Mouse (Mus musculus): ENCODE measurements around the gene Gpc3. TPM values are rescaled to one million over a fixed set of nuclear protein-coding genes. Genes with fewer than 3 reads are reported as not detected.
"Not testable (repeated sequence)": the region's sequence is repeated elsewhere in the genome, so short reads cannot be mapped to it uniquely, and the experiment has no call there.

The Gpc3 gene
- total RNA-seq, 2 experiments from 2014 or later: 7.1 to 9.3 TPM

GRCm38 (mm10) chrX:52287944-52288343 lies 325.8 kb downstream of the Gpc3 start:
- no peak for DNase-seq (ENCODE audit: low spot score in 2 of 2)

DNA sequence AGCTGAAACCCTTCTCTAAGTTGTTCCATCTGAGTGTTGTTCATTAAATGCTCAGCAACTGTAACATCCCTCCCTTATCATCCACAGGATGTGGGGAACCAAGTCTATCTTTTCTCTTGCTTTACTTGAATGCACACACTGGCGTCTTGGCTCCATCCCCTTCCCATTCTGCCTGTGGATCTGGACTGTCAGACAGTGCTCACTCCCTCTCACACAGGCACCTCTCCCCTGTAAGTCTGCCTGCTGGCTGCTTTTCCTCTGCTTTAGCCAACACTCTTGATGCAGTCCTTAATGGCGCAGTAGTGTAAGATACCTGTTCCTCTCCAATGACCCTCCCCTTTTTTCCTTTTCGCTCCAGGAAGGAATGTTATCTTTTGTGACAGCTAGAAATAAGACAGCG lies 331.7 kb downstream of the Gpc3 start:
- no peak for DNase-seq (ENCODE audit: low spot score in 2 of 2)

- DNase-seq (ENCODE audit: low spot score in 2 of 2): no peak
Measured at GRCm38 (mm10) chrX:52281103-52281900, 332.4 kb downstream of the Gpc3 start.

GRCm38 (mm10) chrX:52278687-52279359 lies 334.9 kb downstream of the Gpc3 start:
- DNase-seq (ENCODE audit: low spot score in 2 of 2): peak in 1 of 2 experiments; percentile 38

DNA sequence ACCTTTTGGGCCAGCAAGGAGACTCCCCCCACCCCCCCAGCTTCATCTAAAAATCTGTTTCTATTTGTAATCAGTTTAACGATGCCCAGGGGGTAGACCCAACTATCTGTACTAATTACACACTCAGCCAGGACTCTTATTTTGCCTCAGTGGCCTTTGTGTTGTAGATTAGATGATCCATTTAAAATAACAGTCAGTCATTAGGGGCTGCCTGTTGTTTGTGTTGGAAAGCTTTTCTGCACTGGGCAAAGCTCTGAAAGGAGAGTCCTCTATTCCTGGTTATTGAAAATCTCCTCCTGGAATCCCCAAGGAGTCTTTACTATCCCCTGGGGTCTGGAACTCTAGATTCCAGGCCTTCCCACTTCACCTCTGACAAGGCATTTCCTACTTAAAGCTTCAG lies 336.2 kb downstream of the Gpc3 start:
- DNase-seq (ENCODE audit: low spot score in 2 of 2): no peak

- no peak for DNase-seq (ENCODE audit: low spot score in 2 of 2)
Measured at GRCm38 (mm10) chrX:52273016-52273415, 340.7 kb downstream of the Gpc3 start.

- no peak for DNase-seq (ENCODE audit: low spot score in 2 of 2)
Measured at GRCm38 (mm10) chrX:52261991-52262390, 351.8 kb downstream of the Gpc3 start.

DNA sequence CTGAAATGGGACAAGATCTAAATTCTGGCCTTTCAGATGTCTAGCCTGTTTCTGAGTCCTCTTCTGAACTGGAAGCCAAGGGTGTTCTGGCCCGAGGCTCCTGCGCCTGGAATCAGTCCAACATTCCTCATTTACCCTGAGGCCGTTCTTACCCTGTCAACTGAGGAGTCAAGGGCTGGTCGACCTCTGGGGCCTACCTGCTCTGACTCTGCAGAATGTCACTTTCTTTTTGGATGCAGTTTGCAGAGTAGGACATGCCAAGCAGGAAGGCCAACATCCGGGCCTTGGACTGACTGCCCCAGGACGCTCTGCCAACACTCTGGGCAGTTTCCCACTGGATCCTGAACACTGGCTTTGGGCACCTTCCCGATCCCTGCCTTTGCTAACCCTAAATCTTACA lies 352.2 kb downstream of the Gpc3 start:
- no peak for DNase-seq (ENCODE audit: low spot score in 2 of 2)

DNA sequence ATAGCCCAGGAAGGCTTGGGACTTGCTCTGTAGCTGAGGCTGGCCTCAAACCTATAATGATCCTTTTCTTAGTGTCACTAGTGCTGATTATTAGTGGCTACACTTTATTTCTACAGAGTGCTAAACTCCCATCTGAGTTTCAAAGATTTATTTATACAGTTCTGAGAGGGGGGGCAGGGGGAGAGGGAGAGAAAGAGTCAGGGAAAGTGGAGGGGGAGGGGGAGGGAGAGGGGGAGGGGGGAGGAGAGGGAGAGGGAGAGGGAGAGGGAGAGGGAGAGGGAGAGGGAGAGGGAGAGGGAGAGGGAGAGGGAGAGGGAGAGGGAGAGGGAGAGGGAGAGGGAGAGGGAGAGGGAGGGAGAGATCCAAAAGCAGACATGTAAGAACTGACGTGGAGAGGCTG lies 354.0 kb downstream of the Gpc3 start:
- not testable (repeated sequence) for DNase-seq (ENCODE audit: low spot score in 2 of 2)

GRCm38 (mm10) chrX:52254526-52254925 lies 359.2 kb downstream of the Gpc3 start:
- DNase-seq (ENCODE audit: low spot score in 2 of 2): no peak

DNA sequence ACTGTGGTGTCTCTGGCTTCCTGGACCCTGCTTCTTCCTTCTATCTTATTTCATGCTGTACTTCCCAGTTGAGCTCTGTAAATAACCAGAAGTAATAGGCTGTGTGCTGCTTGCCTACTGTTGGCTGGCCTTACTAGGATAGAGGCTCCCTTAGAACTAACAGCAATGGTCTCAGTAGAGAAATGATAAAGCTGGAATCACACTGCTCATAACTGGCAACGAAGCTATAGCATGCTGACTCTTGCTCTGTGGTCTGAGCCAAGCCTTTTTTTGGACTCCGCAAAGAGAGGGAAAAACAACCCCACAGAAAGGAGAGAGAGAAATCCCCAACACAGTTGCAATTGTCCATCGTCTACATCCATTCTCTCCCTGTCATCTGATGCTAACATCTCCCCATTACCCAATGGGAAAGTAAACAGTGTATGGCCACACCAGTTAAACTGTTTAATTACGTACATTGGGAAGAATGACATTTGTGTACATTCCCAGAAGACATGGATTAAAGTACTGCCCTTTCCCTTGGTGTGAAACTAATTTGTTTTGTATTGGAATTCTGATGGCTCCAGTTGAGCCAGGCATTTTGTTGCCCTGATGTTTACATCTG lies 368.0 kb downstream of the Gpc3 start:
- no peak for DNase-seq (ENCODE audit: low spot score in 2 of 2)

DNA sequence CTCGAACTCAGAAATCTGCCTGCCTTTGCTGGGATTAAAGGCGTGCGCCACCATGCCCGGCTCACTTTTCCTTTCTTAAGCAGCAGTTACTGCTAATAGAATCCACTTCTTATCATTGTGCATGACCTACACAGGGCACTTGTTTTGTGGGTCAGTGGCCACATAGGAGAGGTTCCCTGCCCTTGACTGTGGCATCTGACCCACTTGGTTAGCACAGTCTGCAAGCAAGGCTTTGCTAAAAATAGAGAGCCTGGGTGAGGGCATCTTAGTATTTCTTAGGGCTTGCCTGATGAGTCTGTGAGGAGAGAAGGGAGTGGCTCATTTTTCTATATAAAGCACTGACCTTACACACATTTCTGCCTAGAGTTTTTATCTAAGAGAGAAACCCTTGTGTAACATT lies 376.3 kb downstream of the Gpc3 start:
- DNase-seq (ENCODE audit: low spot score in 2 of 2): no peak

DNA sequence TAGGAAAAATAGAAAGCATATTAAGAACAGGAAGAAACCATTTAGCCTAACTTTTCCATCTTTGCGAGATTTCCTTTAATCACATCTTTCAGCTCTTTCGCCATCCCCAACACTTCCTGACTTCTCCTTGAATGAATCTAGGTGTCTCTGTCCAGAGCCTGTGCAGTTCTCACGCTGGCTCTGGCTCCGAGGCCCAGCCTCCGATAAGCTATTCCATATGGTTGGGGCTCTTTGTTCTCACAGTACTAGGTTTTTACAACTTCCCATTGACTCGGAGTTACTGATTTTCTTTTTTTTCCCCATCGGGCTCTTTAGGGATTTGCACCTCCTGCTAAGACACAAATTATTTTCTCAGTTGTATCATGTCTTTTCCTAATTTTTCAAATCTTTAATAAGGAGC lies 381.8 kb downstream of the Gpc3 start:
- no peak for DNase-seq (ENCODE audit: low spot score in 2 of 2)

DNA sequence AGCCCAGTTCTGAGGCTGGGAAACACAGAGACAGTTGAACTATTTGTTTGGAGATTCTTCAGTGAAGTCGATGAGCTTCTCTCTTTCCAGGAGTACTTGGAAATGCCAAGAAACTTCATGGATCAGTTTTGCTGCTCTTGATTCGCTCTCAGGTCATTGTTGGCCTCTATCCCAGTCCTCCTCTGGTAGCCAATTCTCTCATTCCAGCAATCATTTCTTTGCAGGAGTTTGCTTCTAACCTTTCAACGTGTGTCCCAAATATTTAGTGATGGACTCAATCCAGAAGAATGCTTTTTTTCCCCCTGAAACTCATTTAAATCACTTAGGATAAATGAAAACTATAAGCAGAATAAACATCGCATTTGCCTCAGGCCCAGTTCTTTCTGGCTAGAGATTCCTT lies 383.0 kb downstream of the Gpc3 start:
- no peak for DNase-seq (ENCODE audit: low spot score in 2 of 2)

Small RNA genes lying within 50 kb of the gene (microRNA-seq; reads per million reads assigned to microRNA genes)
- gene Mir6384 (0 reads per million in 2 experiments), gene Mir717 (0 reads per million in 2 experiments)

Other genes starting within 250 kb of the Gpc3 start
- gene Ccdc160, start 177.2 kb upstream of the Gpc3 start, total RNA-seq (2021): 1 to 10 TPM; 2.7 to 3.5 TPM